Mouse (Mus musculus) adrenal gland, adult 8-10 months (tissue): ENCODE measurements around the gene Dnase1l1. TPM values are rescaled to one million over a fixed set of nuclear protein-coding genes. Genes with fewer than 3 reads are reported as not detected.

ENCODE experiments used
- DNase-seq: peaks from one replicate; pipeline ENCODE4 v3.0.0; 2022
- microRNA-seq, 2 experiments: library from miRNA; unstranded; fragments of <30 nt; microRNA quantifications; one replicate each; pipeline ENCODE4 v1.2.0; 2022
- total RNA-seq, 4 experiments: library from RNA; stranded (reverse); gene quantifications; 2 replicates each; pipeline ENCODE4 v1.2.4; 2022

The Dnase1l1 gene
- total RNA-seq, 4 experiments from 2014 or later: 16.3 to 28.6 (median 21.8) TPM

DNA sequence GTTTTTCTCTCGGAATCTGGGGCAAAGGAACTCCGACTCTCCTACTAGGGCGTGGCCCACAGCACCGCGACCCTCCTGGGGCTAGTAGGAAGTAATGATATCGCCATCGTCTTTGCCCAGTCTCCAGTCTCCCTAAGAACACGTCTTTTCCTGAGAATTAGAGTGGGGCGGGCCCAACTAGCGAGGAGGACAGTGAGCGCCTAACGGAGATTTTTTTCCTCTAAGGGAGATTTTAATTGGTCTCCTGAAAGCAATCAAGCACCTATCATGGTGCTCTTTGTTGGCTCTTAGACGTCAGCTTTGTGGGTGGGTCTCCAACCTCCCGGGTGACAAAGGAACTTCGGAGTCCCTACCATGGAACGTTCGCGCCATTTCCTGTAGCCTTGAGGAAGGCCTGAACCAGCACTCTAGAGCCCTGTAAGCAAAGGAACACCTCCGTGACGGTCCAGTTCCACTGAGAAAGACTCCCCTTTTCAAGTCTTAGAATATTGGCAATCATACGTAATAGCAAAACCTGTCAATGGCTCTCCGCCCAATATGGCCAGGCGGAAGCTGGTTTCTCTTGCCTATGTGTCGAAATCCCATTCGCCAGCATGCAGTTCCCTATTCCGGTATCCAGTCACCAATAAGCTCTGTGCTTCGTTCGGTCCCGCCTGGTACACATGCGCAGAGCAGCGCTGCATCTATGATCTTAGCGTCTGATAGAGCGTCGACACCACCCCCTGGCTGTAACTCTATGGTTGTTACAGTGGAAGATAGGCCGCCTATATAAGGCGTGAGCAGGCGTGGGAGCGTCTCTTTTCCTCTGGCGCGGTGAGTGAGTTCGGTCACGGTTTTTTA, 11.9 kb downstream of the Dnase1l1 start, which contains the start of gene Rpl10:
Rpl10 (plus strand) TSS at position 751 of the 840 bp plus-strand sequence.
- peak; percentile 92 for DNase-seq

DNA sequence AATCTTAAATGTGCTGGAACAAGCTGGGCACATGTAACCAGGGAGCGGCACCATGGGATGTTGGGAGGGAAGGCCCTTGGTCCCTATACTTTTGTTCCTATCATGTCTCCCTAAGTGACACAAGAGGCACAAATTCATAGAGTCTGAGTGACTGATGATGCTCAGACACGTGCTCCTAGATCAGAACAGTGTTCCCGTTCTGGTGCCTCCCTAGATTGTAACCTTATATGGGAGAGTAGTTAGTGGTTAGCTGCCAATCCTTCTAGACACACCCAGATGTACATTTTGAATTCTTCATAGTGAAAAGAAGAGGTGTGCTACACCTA, 12.4 kb downstream of the Dnase1l1 start:
- DNase-seq: no peak

DNA sequence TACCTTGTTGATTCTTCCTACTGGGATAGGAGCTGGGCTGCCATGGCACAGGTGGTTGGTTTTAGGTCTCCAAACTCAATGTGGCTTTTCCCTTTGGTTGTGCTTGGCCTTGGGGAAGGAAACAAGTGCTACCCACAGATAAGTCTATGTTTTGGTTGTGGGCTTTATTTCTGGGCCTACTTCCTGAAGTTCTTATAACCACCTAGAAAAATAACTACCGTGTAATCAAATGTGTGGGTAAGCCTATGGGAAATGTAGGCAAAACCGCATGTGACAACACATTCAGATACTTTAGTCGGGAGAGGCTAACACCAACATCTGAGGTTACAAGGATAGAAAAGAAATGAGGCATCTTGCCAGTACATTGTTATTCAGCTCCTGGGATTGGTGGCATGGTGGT, 24.4 kb downstream of the Dnase1l1 start:
- no peak for DNase-seq

DNA sequence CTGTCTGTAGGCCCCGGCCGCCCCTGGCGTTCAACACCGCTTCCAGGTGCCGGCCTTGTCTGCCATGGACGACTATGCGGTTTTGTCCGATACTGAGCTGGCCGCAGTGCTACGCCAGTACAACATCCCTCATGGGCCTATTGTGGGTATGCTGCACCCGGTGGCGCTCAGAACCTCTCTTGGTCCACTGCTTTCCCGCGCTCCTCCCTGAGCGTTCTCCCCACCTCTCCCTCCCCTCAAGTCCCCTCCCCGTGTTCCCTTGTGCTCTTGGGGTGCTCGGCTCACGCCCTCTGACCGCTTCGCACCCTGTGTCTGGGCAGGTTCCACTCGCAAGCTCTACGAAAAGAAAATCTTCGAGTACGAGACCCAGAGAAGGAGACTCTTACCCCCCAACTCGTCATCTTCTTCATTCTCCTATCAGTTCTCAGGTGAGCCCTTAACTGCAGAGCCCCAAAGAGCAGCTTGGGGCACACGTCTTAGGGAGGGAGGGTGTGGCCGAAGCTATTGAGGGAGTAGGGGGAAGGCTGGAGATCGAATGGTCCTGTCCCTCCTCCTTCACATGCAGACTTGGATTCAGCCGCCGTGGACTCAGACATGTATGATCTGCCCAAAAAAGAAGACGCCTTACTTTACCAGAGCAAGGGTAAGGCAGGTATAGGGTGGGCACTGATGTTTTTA, 27.1 kb downstream of the Dnase1l1 start:
- no peak for DNase-seq

DNA sequence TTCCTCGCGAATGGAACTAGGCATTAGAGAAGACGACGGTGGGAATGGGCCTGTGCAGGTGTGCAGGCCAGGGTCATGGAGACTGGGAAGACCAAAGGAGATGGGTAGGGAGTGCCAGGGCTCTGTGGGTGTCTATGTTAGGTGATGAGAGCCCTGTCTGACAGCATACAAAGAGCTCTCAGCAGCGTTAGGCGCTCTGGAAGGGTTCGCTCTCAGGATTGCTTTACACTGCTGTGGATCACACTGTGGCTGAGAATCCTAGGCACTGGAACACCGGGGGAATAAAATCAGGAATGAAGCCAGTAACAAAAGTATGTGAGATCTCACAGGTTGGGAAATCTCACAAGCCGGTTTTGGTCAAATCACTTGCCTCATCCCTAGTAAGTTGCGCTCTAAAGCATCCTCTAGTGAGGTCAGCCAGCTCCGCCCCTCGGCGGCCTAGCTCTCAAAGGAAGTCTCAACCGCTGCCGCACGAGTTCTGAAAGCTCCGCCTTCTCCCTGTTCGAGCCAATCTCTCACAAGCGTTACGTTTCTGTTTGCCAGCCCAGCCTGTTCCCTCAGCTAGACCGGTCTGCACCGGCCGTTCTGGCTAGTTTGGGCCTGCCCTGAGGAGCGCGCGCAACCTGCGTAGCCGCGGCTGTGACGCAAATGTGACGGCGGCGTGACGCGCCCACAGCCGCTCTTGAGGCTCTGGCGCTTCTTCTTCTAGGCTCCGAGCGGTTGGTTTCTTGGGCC, 27.8 kb downstream of the Dnase1l1 start, which contains the start of gene Emd:
Emd (plus strand) TSS at position 535 of the 735 bp plus-strand sequence.
- DNase-seq: peak; percentile 91

DNA sequence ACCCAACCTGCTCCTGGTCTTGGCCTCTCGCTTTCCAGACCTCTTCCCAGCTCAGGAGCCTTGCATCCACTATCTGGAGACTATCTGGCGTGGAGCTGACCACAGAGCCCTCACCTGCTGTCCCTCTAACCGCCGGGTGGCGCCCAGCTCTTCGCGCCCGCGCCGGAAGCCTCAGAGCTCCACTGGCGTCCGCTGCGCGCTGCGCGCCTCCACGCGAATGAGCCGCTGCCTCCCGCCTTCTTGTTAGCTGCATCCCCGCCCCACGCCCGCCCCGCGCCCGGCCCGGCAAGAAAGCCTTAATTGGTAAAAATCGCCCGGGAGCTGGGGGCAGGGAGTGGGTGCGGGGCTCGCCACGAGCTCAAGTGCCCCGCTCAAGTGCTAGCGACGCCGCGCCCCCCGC, 32.5 kb downstream of the Dnase1l1 start, which contains the start of gene Flna:
Flna (minus strand) TSS at position 206 of the 400 bp plus-strand sequence.
- DNase-seq: no peak

DNA sequence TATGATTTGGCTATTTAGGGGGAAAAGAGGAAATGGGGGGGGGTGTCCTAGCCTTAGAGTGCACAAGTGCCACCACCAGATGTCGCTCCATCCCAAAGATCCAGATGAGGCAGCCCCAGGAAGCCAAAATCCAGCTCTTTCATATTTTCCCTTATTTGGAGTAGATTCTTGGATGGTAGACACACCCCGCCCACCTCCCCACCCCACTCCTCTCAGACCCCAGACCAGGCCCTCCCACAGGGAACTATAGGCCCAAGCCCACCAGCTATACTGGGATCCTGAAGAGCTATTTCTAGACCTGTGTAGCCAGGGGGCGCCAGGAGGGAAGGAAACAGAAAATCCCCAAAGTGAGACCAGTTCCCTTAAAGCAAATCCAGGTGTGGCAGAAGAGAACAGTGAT, 33.5 kb downstream of the Dnase1l1 start:
- DNase-seq: peak; percentile 32

DNA sequence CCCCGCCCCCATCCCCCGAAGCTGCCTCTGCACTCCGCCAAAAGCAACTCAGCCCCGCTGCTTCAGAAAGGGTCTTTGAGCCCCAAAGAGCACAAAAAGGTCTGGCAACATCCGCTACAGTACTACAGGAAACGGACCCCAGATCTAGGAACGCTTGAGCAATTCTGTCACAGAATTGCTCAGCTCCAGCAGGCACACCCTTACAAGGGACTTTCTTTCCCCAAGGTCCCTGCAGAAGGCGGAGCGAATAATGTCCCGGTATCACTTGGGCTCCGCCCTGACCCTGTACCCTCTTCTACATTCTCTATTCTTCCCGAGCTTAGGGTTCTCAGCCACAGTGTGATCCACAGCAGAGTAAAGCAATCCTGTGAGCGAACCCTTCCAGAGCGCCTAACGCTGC, 35.4 kb downstream of the Dnase1l1 start:
- DNase-seq: no peak

DNA sequence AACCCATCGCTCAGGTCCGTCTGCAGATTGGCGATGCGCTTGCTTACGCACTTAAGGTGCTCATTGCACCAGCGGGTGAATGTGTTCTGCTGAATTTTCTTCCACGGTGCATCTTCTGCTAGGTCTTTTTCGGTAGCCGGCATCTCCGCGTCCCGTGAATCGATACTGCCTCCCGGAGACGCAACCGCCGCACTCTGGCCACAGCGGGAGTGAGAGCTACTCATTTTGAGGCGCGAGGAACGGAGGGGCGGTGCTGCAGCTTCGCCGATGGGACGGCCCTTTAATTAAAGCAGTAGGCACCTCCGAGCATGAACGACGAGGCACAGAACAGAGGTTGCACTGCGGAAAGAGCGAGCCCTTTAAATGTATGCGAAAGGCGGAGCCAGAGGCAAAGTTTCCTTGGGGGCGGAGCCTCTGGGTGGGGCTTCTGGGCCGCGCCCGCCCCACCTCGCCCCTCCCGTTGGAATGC, 35.9 kb downstream of the Dnase1l1 start:
- DNase-seq: peak; percentile 85

DNA sequence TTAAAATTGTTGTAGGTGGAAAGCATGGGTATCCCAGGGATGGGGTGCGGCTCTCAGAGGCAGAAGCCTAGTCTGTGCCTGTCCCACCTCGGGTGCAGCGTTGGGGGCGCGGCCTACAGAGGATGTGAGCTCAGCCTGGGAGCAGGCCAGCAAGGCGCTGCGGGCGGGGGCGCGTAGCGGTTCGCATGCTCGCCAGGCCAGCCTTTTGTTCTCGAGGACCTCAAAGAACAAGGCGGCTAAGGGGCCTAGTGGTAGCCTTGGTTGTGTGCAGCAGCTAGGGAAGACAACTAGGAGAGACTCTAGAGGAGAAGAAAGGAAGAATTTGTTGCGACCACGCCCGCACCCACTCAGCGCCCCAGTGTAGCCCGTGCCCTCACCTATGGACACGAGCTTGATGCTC, 36.5 kb downstream of the Dnase1l1 start:
- DNase-seq: peak; percentile 61

DNA sequence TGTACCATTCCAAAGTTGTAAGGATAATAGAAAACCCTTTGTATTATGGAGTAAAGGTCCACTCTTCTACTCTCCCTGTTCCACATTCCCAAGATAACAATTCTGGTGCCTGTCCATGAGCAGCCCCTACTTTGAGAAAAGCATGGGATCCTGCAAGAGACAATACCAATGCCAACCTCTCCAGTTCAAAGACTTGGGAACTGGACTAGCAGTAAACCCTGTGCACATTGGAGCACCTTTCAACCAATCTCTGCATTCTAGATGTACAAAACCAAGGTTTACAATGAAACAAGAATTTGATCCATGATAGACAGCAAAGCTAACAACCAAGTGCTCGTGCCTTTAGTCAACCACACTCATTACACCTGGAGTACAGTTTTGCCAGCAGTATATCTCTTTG, 37.0 kb downstream of the Dnase1l1 start:
- no peak for DNase-seq

DNA sequence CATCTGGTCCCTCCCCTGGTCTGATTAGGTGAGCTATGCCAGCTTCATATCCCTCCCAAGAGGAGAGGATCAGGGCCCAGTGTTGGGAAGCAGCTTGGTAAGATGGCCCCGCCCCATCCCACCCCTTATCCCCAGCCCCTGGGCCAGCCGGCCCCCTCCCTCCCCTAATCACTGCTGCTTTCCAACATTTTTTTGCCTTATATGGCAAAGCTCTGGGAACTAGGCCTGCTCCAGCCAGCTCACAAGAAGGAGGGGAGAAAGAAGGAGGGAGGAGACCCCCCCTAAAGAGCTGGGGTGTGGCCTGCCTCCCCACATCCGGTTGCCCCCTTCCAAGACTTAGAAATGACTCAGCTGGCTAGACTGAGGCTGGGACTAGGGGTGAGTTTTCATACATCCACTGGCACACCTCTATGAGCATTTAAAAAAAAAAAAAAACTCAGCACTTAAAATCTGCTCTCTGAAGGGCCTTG, 37.5 kb downstream of the Dnase1l1 start:
- peak; percentile 36 for DNase-seq

DNA sequence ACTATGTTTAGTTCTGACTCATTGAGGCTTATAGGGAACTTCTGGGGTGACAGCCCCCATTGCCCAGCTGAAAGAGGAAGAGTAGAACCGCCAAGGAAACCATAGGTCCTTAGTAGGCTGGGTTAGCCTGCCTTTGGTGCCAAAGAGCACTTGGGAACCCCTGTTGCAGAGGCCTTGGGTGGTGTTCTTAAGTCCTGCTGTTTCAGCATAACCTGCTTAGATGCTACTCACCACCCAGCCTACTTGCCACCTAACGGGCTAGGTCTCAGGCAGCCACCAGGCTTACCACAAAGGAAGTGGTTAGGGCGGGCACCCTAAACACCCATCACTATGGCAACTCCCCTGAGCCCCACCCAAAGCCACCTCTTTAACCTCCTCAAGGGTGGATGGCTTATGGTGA, 38.3 kb downstream of the Dnase1l1 start:
- DNase-seq: no peak

DNA sequence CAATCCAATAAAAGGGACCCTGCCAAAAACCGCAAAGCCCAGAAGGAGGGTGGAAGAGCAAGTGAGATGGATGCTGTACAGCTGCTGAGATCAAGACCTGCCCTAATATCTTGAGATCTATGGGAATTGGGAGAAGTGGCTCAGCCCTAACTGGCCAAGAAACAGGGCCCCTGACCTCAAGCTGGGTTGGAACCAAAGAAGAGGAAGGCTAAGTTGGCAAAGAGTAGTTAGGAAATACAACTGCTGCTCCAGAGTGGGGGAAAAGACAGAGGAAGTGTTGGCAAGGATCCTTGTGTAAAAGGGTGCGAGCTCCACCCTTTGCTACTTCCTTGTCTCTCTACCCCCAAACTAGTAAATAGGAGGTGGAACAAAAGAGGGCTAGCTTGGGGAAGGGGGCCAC, 38.7 kb downstream of the Dnase1l1 start:
- no peak for DNase-seq

DNA sequence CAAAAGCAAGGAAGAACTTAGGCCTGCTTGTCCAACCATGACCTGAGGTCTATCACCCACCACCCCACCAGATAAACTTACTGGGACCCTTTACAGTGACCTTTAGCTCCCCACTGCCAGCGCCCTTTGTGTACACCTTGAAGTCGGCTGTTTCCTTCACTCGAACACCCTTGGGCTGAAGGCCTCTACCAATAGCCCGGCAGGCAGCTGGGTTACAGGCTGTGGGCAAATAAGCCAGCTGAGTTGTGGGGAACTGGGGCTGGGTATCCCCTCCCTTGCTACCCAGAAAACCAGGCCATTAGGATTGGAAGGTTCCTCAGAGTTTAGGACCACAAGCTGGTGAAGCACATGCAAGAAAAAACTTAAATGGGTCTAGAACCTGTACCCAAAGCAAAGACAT, 41.8 kb downstream of the Dnase1l1 start:
- DNase-seq: no peak

DNA sequence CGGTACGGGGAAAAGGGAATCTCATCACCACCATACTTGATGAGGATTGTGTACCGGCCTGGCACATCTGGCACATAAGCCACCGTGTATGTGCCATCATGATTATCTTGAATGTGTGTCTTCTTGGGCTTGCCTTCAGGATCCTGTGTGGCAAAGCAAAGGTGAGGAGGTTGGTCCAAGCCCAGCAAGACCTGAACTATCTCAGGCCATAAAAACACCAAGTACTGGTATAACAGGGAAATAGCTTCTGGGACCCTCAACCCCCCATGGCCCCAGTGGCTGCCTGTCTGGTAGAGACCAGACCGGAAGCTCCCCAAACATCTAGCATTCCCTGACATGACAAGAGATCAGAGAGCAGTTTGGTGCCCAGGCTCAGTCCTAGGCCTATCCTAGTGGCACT, 48.9 kb downstream of the Dnase1l1 start:
- DNase-seq: no peak

DNA sequence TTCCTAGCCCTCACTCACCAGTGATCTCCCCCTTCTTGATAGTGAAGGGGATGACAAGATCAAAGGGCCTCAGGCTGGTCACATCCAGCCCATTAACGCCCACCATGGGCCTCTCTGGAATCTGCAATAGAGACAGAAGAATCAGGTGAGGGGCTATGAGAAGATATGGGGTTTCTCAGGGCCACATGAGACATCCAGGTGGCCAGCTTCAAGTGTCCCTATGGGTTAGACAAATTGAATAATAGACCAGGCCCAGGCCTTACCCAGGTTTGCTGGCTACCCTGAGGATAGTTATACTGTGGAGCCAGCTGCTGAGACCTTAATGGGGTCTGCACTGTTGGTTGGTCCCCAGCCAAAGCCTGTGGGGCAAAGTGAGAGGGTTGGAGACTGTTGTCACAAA, 52.1 kb downstream of the Dnase1l1 start:
- no peak for DNase-seq

Small RNA genes within 50 kb of the gene (microRNA-seq; reads per million reads assigned to microRNA genes)
- gene Mir7091: 0 to 0.17 reads per million in 2 experiments
- gene Mir7092: 0 to 0.18 reads per million in 2 experiments

Other genes with a start within 250 kb of the Dnase1l1 start
- gene Opn1mw, start 154.9 kb downstream of the Dnase1l1 start, total RNA-seq: not detected
- 10 to 100 TPM; 37.8 to 56.5 (median 46.9) TPM for gene Mecp2, start 147.0 kb downstream of the Dnase1l1 start, total RNA-seq
- not detected for gene Tex28, start 114.5 kb downstream of the Dnase1l1 start, total RNA-seq
- gene Tktl1, start 105.1 kb downstream of the Dnase1l1 start, total RNA-seq: not detected
- 100 to 1,000 TPM; 133 to 200 (median 168) TPM for gene Flna, start 32.5 kb downstream of the Dnase1l1 start, total RNA-seq
- gene Emd, start 27.6 kb downstream of the Dnase1l1 start, total RNA-seq: 10 to 100 TPM; 47.9 to 68.8 (median 57.1) TPM
- 100 to 1,000 TPM; 315 to 542 (median 416) TPM for gene Rpl10, start 11.5 kb downstream of the Dnase1l1 start, total RNA-seq
- 100 to 1,000 TPM in 2 of 4 experiments, 10 to 100 TPM in 2; 82.9 to 124 (median 103) TPM for gene Taz, start 425 bp downstream of the Dnase1l1 start, total RNA-seq
- gene Atp6ap1, start 14.8 kb upstream of the Dnase1l1 start, total RNA-seq: 100 to 1,000 TPM; 246 to 263 (median 258) TPM
- gene Gdi1, start 22.7 kb upstream of the Dnase1l1 start, total RNA-seq: 100 to 1,000 TPM; 219 to 342 (median 266) TPM
- gene Fam50a, start 30.7 kb upstream of the Dnase1l1 start, total RNA-seq: 10 to 100 TPM; 62.3 to 82.0 (median 71.6) TPM
- 10 to 100 TPM in 3 of 4 experiments, 1 to 10 TPM in 1; 7.2 to 29.6 (median 19.1) TPM for gene Plxna3, start 46.7 kb upstream of the Dnase1l1 start, total RNA-seq
- gene Lage3, start 71.3 kb upstream of the Dnase1l1 start, total RNA-seq: 10 to 100 TPM; 50.0 to 63.9 (median 53.6) TPM
- 10 to 100 TPM; 65.7 to 68.0 (median 66.7) TPM for gene Ubl4a, start 90.9 kb upstream of the Dnase1l1 start, total RNA-seq
- 10 to 100 TPM; 22.6 to 29.6 (median 26.1) TPM for gene Slc10a3, start 91.0 kb upstream of the Dnase1l1 start, total RNA-seq
- gene Fam3a, start 110.9 kb upstream of the Dnase1l1 start, total RNA-seq: 10 to 100 TPM; 25.4 to 44.8 (median 33.5) TPM
- gene Ikbkg, start 111.0 kb upstream of the Dnase1l1 start, total RNA-seq: 100 to 1,000 TPM in 2 of 4 experiments, 10 to 100 TPM in 2; 68.7 to 107 (median 88.8) TPM
- gene G6pdx, start 146.9 kb upstream of the Dnase1l1 start, total RNA-seq: 100 to 1,000 TPM; 190 to 204 (median 198) TPM
- not detected for gene Gm6880, start 199.1 kb upstream of the Dnase1l1 start, total RNA-seq